Mouse (Mus musculus) MEL (cell line): Measurements from ENCODE around the gene Prkd2. TPM values are rescaled to one million over a fixed set of nuclear protein-coding genes. Genes with fewer than 3 reads are reported as not detected.

Experiments used
- DNase-seq: peaks from one replicate; pipeline ENCODE4 v3.0.0; 2011; ENCODE audit warnings: low read depth, low spot score
- H3K27ac ChIP-seq: 2 replicates; pipeline ENCODE4 v1.5.1; 2012; ENCODE audit warnings: low read depth, mild to moderate bottlenecking, control low read depth, low read length, moderate library complexity; ENCODE audit not compliant: control insufficient read depth
- H3K27me3 ChIP-seq, 2 experiments: fragments of 150-350 bp in 1 of 2; sonication (generic) in 1 of 2; 2 replicates each; pipeline ENCODE4 v1.6.1; 2012; ENCODE audit warnings: low read length in 2 of 2, mild to moderate bottlenecking in 2 of 2, improper control_type of control experiment in 1 of 2, moderate library complexity in 1 of 2; ENCODE audit not compliant: insufficient read depth in 2 of 2, control insufficient read depth in 1 of 2
- H3K36me3 ChIP-seq, 2 experiments: 2 replicates each; pipeline ENCODE4 v1.6.1; 2012 to 2014; ENCODE audit warnings: low read length in 2 of 2, improper control_type of control experiment in 1 of 2, inconsistent platforms in 1 of 2, mild to moderate bottlenecking in 1 of 2; ENCODE audit not compliant: insufficient read depth in 2 of 2, control insufficient read depth in 1 of 2
- H3K4me1 ChIP-seq, 2 experiments: fragments of 150-350 bp in 1 of 2; sonication (generic) in 1 of 2; 2 replicates each; pipeline ENCODE4 v1.6.1; 2012; ENCODE audit warnings: low read length in 2 of 2, improper control_type of control experiment in 1 of 2, mild to moderate bottlenecking in 1 of 2; ENCODE audit not compliant: insufficient read depth in 2 of 2, control insufficient read depth in 1 of 2
- H3K4me3 ChIP-seq, 2 experiments: fragments of 150-350 bp in 1 of 2; sonication (generic) in 1 of 2; 2 replicates each; pipeline ENCODE4 v1.5.1; 2012; ENCODE audit warnings: low read depth in 2 of 2, low read length in 2 of 2, mild to moderate bottlenecking in 2 of 2, moderate library complexity in 2 of 2, control low read depth in 1 of 2, improper control_type of control experiment in 1 of 2; ENCODE audit not compliant: control insufficient read depth in 1 of 2, insufficient read depth in 1 of 2
- H3K79me2 ChIP-seq: 2 replicates; pipeline ENCODE4 v1.6.1; 2012; ENCODE audit warnings: mild to moderate bottlenecking, low read length, moderate library complexity; ENCODE audit not compliant: control insufficient read depth, poor library complexity, insufficient read depth
- H3K9ac ChIP-seq: 2 replicates; pipeline ENCODE4 v1.6.1; 2012; ENCODE audit warnings: low read depth, mild to moderate bottlenecking, control low read depth, low read length, moderate library complexity; ENCODE audit not compliant: control insufficient read depth, poor library complexity, severe bottlenecking
- H3K9me3 ChIP-seq: fragments of 150-350 bp; sonication (generic); replicated peaks from 2 replicates; pipeline ENCODE4 v1.6.1; 2012; ENCODE audit warnings: mild to moderate bottlenecking, low read length, improper control_type of control experiment, moderate library complexity; ENCODE audit not compliant: insufficient read depth
- CHD1 ChIP-seq: IDR thresholded peaks from 2 replicates; pipeline ENCODE4 v1.6.1; 2012; ENCODE audit warnings: low read depth, mild to moderate bottlenecking, inconsistent platforms, low read length, improper control_type of control experiment
- CHD2 ChIP-seq: IDR thresholded peaks from 2 replicates; pipeline ENCODE4 v1.6.1; 2011; ENCODE audit warnings: low read length, improper control_type of control experiment
- CTCF ChIP-seq, 3 experiments: IDR thresholded peaks in 2 of 3; conservative IDR thresholded peaks in 1 of 3; 2 replicates each; pipeline ENCODE4 v1.5.1; 2011 to 2012; ENCODE audit warnings: low read length in 3 of 3, low read depth in 2 of 3, mild to moderate bottlenecking in 2 of 3, improper control_type of control experiment in 1 of 3, inconsistent platforms in 1 of 3, mixed read lengths in 1 of 3, moderate library complexity in 1 of 3; ENCODE audit not compliant: control insufficient read depth in 1 of 3, insufficient read depth in 1 of 3, poor library complexity in 1 of 3, severe bottlenecking in 1 of 3
- E2F4 ChIP-seq: IDR thresholded peaks from 2 replicates; pipeline ENCODE4 v1.6.1; 2011; ENCODE audit warnings: low read depth, low read length, improper control_type of control experiment, borderline replicate concordance
- ELF1 ChIP-seq: IDR thresholded peaks from 2 replicates; pipeline ENCODE4 v1.6.1; 2014; ENCODE audit warnings: low read depth, mild to moderate bottlenecking, inconsistent platforms, low read length, improper control_type of control experiment, moderate library complexity
- HCFC1 ChIP-seq: IDR thresholded peaks from 2 replicates; pipeline ENCODE4 v1.6.1; 2012; ENCODE audit warnings: low read depth, mild to moderate bottlenecking, inconsistent platforms, low read length, improper control_type of control experiment, moderate library complexity
- MXI1 ChIP-seq: IDR thresholded peaks from 2 replicates; pipeline ENCODE4 v1.6.1; 2011; ENCODE audit warnings: mild to moderate bottlenecking, low read depth, low read length, improper control_type of control experiment
- MYC ChIP-seq: IDR thresholded peaks from 2 replicates; pipeline ENCODE4 v1.6.1; 2011; ENCODE audit warnings: low read depth, mild to moderate bottlenecking, low read length, improper control_type of control experiment, moderate library complexity
- NRF1 ChIP-seq: IDR thresholded peaks from 2 replicates; pipeline ENCODE4 v1.6.1; 2014; ENCODE audit warnings: low read depth, mild to moderate bottlenecking, inconsistent platforms, low read length, improper control_type of control experiment, moderate library complexity; ENCODE audit not compliant: poor library complexity, insufficient read depth, severe bottlenecking
- SIN3A ChIP-seq: IDR thresholded peaks from 2 replicates; pipeline ENCODE4 v1.6.1; 2012; ENCODE audit warnings: low read length, improper control_type of control experiment, inconsistent platforms
- ZKSCAN1 ChIP-seq: IDR thresholded peaks from 2 replicates; pipeline ENCODE4 v1.6.1; 2012; ENCODE audit warnings: low read depth, mild to moderate bottlenecking, inconsistent platforms, low read length, improper control_type of control experiment, moderate library complexity
- polyA plus RNA-seq, 2 experiments: library from polyadenylated mRNA; stranded (reverse) in 1 of 2; unstranded in 1 of 2; fragments of >175 nt in 1 of 2; fragments of >200 nt in 1 of 2; gene quantifications; 2 replicates each; pipeline versions ENCODE4 v1.2.1 to v1.2.4; 2012; ENCODE audit warnings: low replicate concordance in 2 of 2, low read depth in 1 of 2; ENCODE audit not compliant: insufficient read length in 2 of 2, insufficient read depth in 1 of 2, missing spikeins in 1 of 2
- total RNA-seq: library from RNA; depleted of rRNA; stranded (reverse); fragments of 300-350 nt; gene quantifications from 2 replicates; pipeline ENCODE4 v1.2.3, GENCODE M21; 2012

The Prkd2 gene
- total and polyA plus RNA-seq, 3 experiments, result 2.9 to 8.7 TPM; not detected in 1

- Histone ChIP-seq H3K4me3 (no peak overlapping the region), H3K4me1 (no peaks in the 10 kb centered on the region), H3K27ac (no peak overlapping the region), H3K27me3 (no peaks in the 10 kb centered on the region), H3K9ac (no peak overlapping the region), H3K79me2 (no peaks in the 10 kb centered on the region), H3K36me3 (peaks cover 0 to 10% of the 10 kb centered on the region in 2 experiments; a peak in 2 of 4 replicates), H3K9me3 (no peaks in the 10 kb centered on the region)
- no peak for TF ChIP-seq ZKSCAN1
- no peak for TF ChIP-seq NRF1
- no peak for TF ChIP-seq MXI1
- TF ChIP-seq, all 39 proteins: peak for 0
- no peak for DNase-seq
These were observed 12.3 kb upstream of the Prkd2 start for GRCm38 (mm10) chr7:16830449-16830848.

DNA sequence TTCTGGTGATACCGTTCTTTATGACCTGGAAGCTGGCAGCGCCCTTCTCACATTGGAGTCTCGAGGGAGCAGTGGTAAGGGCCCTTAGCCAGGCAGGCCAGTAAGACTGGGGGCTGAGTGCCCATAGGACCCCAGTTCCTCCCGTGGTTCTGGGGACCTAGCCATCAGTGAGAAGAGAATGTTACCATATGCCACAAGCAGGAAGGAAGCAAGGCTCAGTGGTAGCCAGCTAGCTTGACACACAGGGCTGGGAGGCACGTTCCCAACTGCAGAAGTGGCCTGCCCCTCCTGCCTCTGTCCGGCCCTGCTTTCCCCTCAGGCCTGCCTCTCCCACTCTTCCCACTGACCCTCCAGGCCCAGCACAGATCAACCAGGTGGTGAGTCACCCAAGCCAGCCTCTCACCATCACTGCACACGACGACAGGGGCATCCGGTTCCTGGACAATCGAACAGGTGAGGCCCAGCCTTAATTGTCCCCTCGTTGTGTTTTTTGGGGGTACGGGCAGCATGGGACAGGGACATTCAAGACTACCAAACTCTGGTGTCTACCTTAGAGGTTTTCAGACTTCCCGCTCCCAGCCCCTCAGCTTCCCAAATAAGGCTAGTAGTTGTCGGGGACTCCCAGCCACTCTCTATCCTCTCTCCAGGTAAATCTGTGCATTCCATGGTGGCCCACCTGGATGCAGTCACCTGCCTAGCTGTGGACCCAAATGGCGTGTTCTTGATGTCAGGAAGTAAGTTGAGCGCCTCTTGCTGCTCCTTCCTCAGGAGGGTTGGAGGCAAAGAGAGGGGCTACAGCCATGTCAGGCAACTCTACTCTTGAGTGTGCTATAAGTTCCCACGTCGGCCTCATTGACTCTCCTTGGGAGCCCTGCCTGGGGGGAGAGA is 4.5 kb upstream of the Prkd2 start:
- Histone ChIP-seq H3K79me2 (no peaks in the 10 kb centered on the region; the same call in 1 of the 2 replicates), H3K4me3 (no peak overlapping the region), H3K27me3 (no peaks in the 10 kb centered on the region), H3K27ac (no peak overlapping the region), H3K4me1 (peaks cover 0 to 5% of the 10 kb centered on the region in 2 experiments; a peak in 2 of 4 replicates), H3K9me3 (no peaks in the 10 kb centered on the region), H3K9ac (no peak overlapping the region), H3K36me3 (peaks cover 0 to 5% of the 10 kb centered on the region in 2 experiments; a peak in 2 of 4 replicates)
- TF ChIP-seq ELF1, result no peak
- no peak for TF ChIP-seq MYC
- TF ChIP-seq SIN3A, result no peak
- TF ChIP-seq CTCF (IDR thresholded peaks at IDR 0.05 in 2 of 3, conservative IDR thresholded peaks at IDR 0.05 in 1 of 3; ENCODE audit: control insufficient read depth in 1 of 3, insufficient read depth in 1 of 3, low read depth in 2 of 3, low read length in 3 of 3, poor library complexity in 1 of 3, severe bottlenecking in 1 of 3), result no peak
- no peak for TF ChIP-seq NRF1
- TF ChIP-seq HCFC1, result no peak
- no peak for TF ChIP-seq E2F4
- TF ChIP-seq ZKSCAN1, result no peak
- TF ChIP-seq CHD1, result no peak
- TF ChIP-seq CHD2, result no peak
- no peak for DNase-seq
